Mouse (Mus musculus) induced T-regulatory cell, adult 2 months (primary cell): ENCODE data around the gene Agtr2.
"Not testable (repeated sequence)": the region's sequence is repeated elsewhere in the genome, so short reads cannot be mapped to it uniquely, and the experiment has no call there.

ENCODE experiments used
- DNase-seq: peaks from one replicate; pipeline ENCODE4 v3.0.0-alpha.2; 2012; ENCODE audit warnings: low read depth

The Agtr2 gene

GRCm38 (mm10) chrX:21484414-21484813 lies at the start of gene Agtr2:
Gene Agtr2 (plus strand): TSS chrX:21484544.
- no peak for DNase-seq

GRCm38 (mm10) chrX:21452519-21452918 lies 31.8 kb upstream of the Agtr2 start:
- no peak for DNase-seq

DNA sequence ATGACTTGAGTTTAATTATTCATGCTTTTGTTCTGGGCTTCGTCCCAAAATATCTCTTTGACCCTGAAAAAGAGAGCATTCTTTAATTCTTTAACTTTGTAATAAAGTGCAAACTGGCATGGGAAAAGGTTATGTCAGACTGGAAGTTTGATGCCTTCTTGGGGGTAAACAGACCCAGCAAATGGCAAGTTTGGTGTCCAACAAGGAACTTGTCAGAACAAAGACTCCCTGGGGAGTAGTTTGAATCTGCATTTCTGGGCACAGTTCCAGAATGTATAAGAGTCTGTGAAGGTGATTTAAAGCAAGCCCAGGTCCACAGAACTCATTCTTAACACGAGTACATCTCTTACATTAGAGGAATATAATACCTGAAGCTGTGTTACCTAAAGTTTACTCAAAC lies 3.8 kb downstream of the Agtr2 start:
- DNase-seq: no peak

GRCm38 (mm10) chrX:21500242-21500641 lies 15.9 kb downstream of the Agtr2 start:
- DNase-seq: no peak

- not testable (repeated sequence) for DNase-seq
These were observed 23.0 kb downstream of the Agtr2 start for GRCm38 (mm10) chrX:21507333-21507732.

GRCm38 (mm10) chrX:21522590-21522989 lies 38.2 kb downstream of the Agtr2 start:
- no peak for DNase-seq
